Mouse (Mus musculus) embryonic facial prominence, embryonic 12.5 days (tissue): ENCODE measurements at regions not wholly inside any gene's neighbourhood (a gene's known extent, or its start where the extent isn't known, plus 50 kb on each side); places are given as distances from the start of the nearest gene placed in this dataset.

Experiments used
- ATAC-seq: fragments of 200-750 bp; cut with Nextera tagmentation; 2 replicates; pipeline ENCODE4 v1.8.0; 2017; ENCODE audit not compliant: insufficient number of reproducible peaks, insufficient read depth, low FRiP score, low TSS enrichment
- H3K27ac ChIP-seq: fragments of 300-500 bp; sonication (generic); 2 replicates; pipeline ENCODE4 v1.5.1; 2016; ENCODE audit warnings: mild to moderate bottlenecking
- H3K27me3 ChIP-seq: fragments of 300-500 bp; sonication (generic); 2 replicates; pipeline ENCODE4 v1.6.1; 2016; ENCODE audit warnings: mild to moderate bottlenecking, moderate library complexity
- H3K36me3 ChIP-seq: fragments of 300-500 bp; sonication (generic); 2 replicates; pipeline ENCODE4 v1.6.1; 2016; ENCODE audit warnings: mild to moderate bottlenecking
- H3K4me1 ChIP-seq: fragments of 300-500 bp; sonication (generic); 2 replicates; pipeline ENCODE4 v1.6.1; 2016
- H3K4me2 ChIP-seq: fragments of 300-500 bp; sonication (generic); replicated peaks from 2 replicates; pipeline ENCODE4 v1.6.1; 2016; ENCODE audit warnings: mild to moderate bottlenecking, moderate library complexity
- H3K4me3 ChIP-seq: fragments of 300-500 bp; sonication (generic); 2 replicates; pipeline ENCODE4 v1.5.1; 2016; ENCODE audit warnings: mild to moderate bottlenecking
- H3K9ac ChIP-seq: fragments of 300-500 bp; sonication (generic); 2 replicates; pipeline ENCODE4 v1.6.1; 2016; ENCODE audit warnings: mild to moderate bottlenecking, moderate library complexity
- H3K9me3 ChIP-seq: fragments of 300-500 bp; sonication (generic); 2 replicates; pipeline ENCODE4 v1.6.1; 2016; ENCODE audit warnings: mild to moderate bottlenecking, moderate library complexity
- WGBS: fragments of 180-500 bp; shearing (Covaris S2); methylation state at CpG from one replicate; pipeline ENCODE4 v1.1.7; 2016; 5-methylcytosine and 5-hydroxymethylcytosine counted together

GRCm38 (mm10) chr2:48650281-48650680 lies 163.6 kb upstream of the Acvr2a start:
- 49% methylated on average over 2 of the region's 2 CpGs for WGBS
- Histone ChIP-seq H3K9ac (no peak overlapping the region), H3K4me1 (no peaks in the 10 kb centered on the region), H3K9me3 (no peaks in the 10 kb centered on the region), H3K36me3 (no peaks in the 10 kb centered on the region), H3K27ac (no peak overlapping the region), H3K4me2 (no peak overlapping the region), H3K4me3 (no peak overlapping the region), H3K27me3 (no peaks in the 10 kb centered on the region)
- no peak for ATAC-seq

- Histone ChIP-seq H3K9ac (no peak overlapping the region), H3K9me3 (no peaks in the 10 kb centered on the region), H3K27ac (no peak overlapping the region), H3K4me3 (no peak overlapping the region), H3K4me2 (no peak overlapping the region), H3K27me3 (no peaks in the 10 kb centered on the region), H3K4me1 (no peaks in the 10 kb centered on the region), H3K36me3 (no peaks in the 10 kb centered on the region)
- WGBS: 48% methylated on average over 1 of the region's 1 CpGs
- no peak for ATAC-seq
Measured at GRCm38 (mm10) chr2:48661222-48661621, 152.7 kb upstream of the Acvr2a start.

- H3K36me3 ChIP-seq: no peaks in the 10 kb centered on the region
- no peak overlapping the region for H3K4me3 ChIP-seq
- no peaks in the 10 kb centered on the region for H3K27me3 ChIP-seq
- no peak for ATAC-seq
- no peak overlapping the region for H3K27ac ChIP-seq
- 61% methylated on average over 2 of the region's 2 CpGs for WGBS
- H3K9ac ChIP-seq: no peak overlapping the region
- H3K4me1 ChIP-seq: no peaks in the 10 kb centered on the region
- no peak overlapping the region for H3K4me2 ChIP-seq
- H3K9me3 ChIP-seq: no peaks in the 10 kb centered on the region
Measured at GRCm38 (mm10) chr2:48665103-48665502, 148.8 kb upstream of the Acvr2a start.

- H3K9me3 ChIP-seq: no peaks in the 10 kb centered on the region
- ATAC-seq: no peak
- H3K9ac ChIP-seq: no peak overlapping the region
- WGBS: 68% methylated on average over 1 of the region's 1 CpGs
- H3K27me3 ChIP-seq: no peaks in the 10 kb centered on the region
- no peak overlapping the region for H3K27ac ChIP-seq
- no peak overlapping the region for H3K4me2 ChIP-seq
- H3K4me1 ChIP-seq: no peaks in the 10 kb centered on the region
- H3K36me3 ChIP-seq: no peaks in the 10 kb centered on the region
- H3K4me3 ChIP-seq: no peak overlapping the region
Measured at GRCm38 (mm10) chr2:48689098-48689497, 124.8 kb upstream of the Acvr2a start.

- H3K36me3 ChIP-seq: no peaks in the 10 kb centered on the region
- H3K27me3 ChIP-seq: no peaks in the 10 kb centered on the region
- H3K9me3 ChIP-seq: no peaks in the 10 kb centered on the region
- no peak overlapping the region for H3K4me2 ChIP-seq
- no peaks in the 10 kb centered on the region for H3K4me1 ChIP-seq
- no peak overlapping the region for H3K27ac ChIP-seq
- H3K4me3 ChIP-seq: no peak overlapping the region
- H3K9ac ChIP-seq: no peak overlapping the region
- 91% methylated on average over 3 of the region's 3 CpGs for WGBS
- no peak for ATAC-seq
Measured at GRCm38 (mm10) chr2:48694509-48694908, 119.4 kb upstream of the Acvr2a start.

GRCm38 (mm10) chr2:48700886-48701285 lies 113.0 kb upstream of the Acvr2a start:
- no peak for ATAC-seq
- Histone ChIP-seq H3K9ac (no peak overlapping the region), H3K27me3 (no peaks in the 10 kb centered on the region), H3K36me3 (no peaks in the 10 kb centered on the region), H3K4me1 (peaks cover 9% of the 10 kb centered on the region; the same call in 1 of the 2 replicates), H3K27ac (0 out of 2 replicates have a peak overlapping the region, but pooled peaks have one; percentile 17), H3K4me2 (no peak overlapping the region), H3K9me3 (no peaks in the 10 kb centered on the region), H3K4me3 (no peak overlapping the region)
- whole genome bisulfite sequencing: 64% methylated on average over 2 of the region's 2 CpGs

- Histone ChIP-seq H3K27ac (no peak overlapping the region), H3K9ac (no peak overlapping the region), H3K4me1 (peaks cover 9% of the 10 kb centered on the region; the same call in 1 of the 2 replicates), H3K9me3 (no peaks in the 10 kb centered on the region), H3K36me3 (no peaks in the 10 kb centered on the region), H3K27me3 (no peaks in the 10 kb centered on the region), H3K4me2 (no peak overlapping the region), H3K4me3 (no peak overlapping the region)
- WGBS: 40% methylated on average over 12 of the region's 12 CpGs
- ATAC-seq: no peak
Measured at GRCm38 (mm10) chr2:48705103-48705804, 108.7 kb upstream of the Acvr2a start.

- peaks cover 9% of the 10 kb centered on the region; the same call in 1 of the 2 replicates for H3K4me1 ChIP-seq
- no peak overlapping the region for H3K9ac ChIP-seq
- ATAC-seq: no peak
- H3K4me3 ChIP-seq: no peak overlapping the region
- no peak overlapping the region for H3K4me2 ChIP-seq
- H3K36me3 ChIP-seq: no peaks in the 10 kb centered on the region
- no peak overlapping the region for H3K27ac ChIP-seq
- H3K9me3 ChIP-seq: no peaks in the 10 kb centered on the region
- H3K27me3 ChIP-seq: no peaks in the 10 kb centered on the region
- WGBS: 54% methylated on average over 3 of the region's 3 CpGs
Measured at GRCm38 (mm10) chr2:48705805-48706150, 108.1 kb upstream of the Acvr2a start.

GRCm38 (mm10) chr2:48706188-48706587 lies 107.7 kb upstream of the Acvr2a start:
- 52% methylated on average over 5 of the region's 5 CpGs for WGBS
- Histone ChIP-seq H3K9ac (no peak overlapping the region), H3K27me3 (no peaks in the 10 kb centered on the region), H3K4me1 (peaks cover 7% of the 10 kb centered on the region; the same call in 1 of the 2 replicates), H3K4me2 (no peak overlapping the region), H3K9me3 (no peaks in the 10 kb centered on the region), H3K4me3 (no peak overlapping the region), H3K36me3 (no peaks in the 10 kb centered on the region), H3K27ac (no peak overlapping the region)
- ATAC-seq: no peak

GRCm38 (mm10) chr2:48716206-48716605 lies 97.7 kb upstream of the Acvr2a start:
- H3K4me1 ChIP-seq: no peaks in the 10 kb centered on the region
- no peak for ATAC-seq

GRCm38 (mm10) chr2:48717770-48718169 lies 96.1 kb upstream of the Acvr2a start:
- no peaks in the 10 kb centered on the region for H3K4me1 ChIP-seq
- H3K27me3 ChIP-seq: no peaks in the 10 kb centered on the region
- no peak overlapping the region for H3K4me3 ChIP-seq
- no peak overlapping the region for H3K9ac ChIP-seq
- no peak for ATAC-seq
- no peak overlapping the region for H3K4me2 ChIP-seq
- H3K9me3 ChIP-seq: no peaks in the 10 kb centered on the region
- no peak overlapping the region for H3K27ac ChIP-seq
- 89% methylated on average over 1 of the region's 1 CpGs for WGBS
- H3K36me3 ChIP-seq: no peaks in the 10 kb centered on the region

More at GRCm38 (mm10) chr2:48716206-48716605, 97.7 kb upstream of the Acvr2a start:
- H3K27me3 ChIP-seq: no peaks in the 10 kb centered on the region
- WGBS: 93% methylated on average over 4 of the region's 4 CpGs
- no peak overlapping the region for H3K27ac ChIP-seq
- no peak overlapping the region for H3K9ac ChIP-seq
- no peaks in the 10 kb centered on the region for H3K36me3 ChIP-seq
- H3K9me3 ChIP-seq: no peaks in the 10 kb centered on the region
- no peak overlapping the region for H3K4me2 ChIP-seq
- no peak overlapping the region for H3K4me3 ChIP-seq

GRCm38 (mm10) chr2:48718261-48718660 lies 95.6 kb upstream of the Acvr2a start:
- Histone ChIP-seq H3K36me3 (no peaks in the 10 kb centered on the region), H3K9ac (no peak overlapping the region), H3K27ac (no peak overlapping the region), H3K4me1 (no peaks in the 10 kb centered on the region), H3K4me3 (no peak overlapping the region), H3K4me2 (no peak overlapping the region), H3K27me3 (no peaks in the 10 kb centered on the region), H3K9me3 (no peaks in the 10 kb centered on the region)
- 86% methylated on average over 2 of the region's 2 CpGs for WGBS
- no peak for ATAC-seq
